Mouse (Mus musculus) hindbrain, embryonic 15.5 days (tissue): ENCODE measurements around the gene Snx1. TPM values are rescaled to one million over a fixed set of nuclear protein-coding genes. Genes with fewer than 3 reads are reported as not detected.

ENCODE experiments used
- ATAC-seq: fragments of 200-750 bp; cut with Nextera tagmentation; 2 replicates; pipeline ENCODE4 v1.8.0; 2017; ENCODE audit warnings: low read depth, moderate number of reproducible peaks, moderate TSS enrichment; ENCODE audit not compliant: low FRiP score
- H3K27ac ChIP-seq: fragments of 300-500 bp; sonication (generic); replicated peaks from 2 replicates; pipeline ENCODE4 v1.5.1; 2015; ENCODE audit warnings: mild to moderate bottlenecking, inconsistent platforms
- H3K27me3 ChIP-seq: fragments of 300-500 bp; sonication (generic); 2 replicates; pipeline ENCODE4 v1.6.1; 2015; ENCODE audit warnings: control low read depth, inconsistent platforms
- H3K36me3 ChIP-seq: fragments of 300-500 bp; sonication (generic); 2 replicates; pipeline ENCODE4 v1.6.1; 2015; ENCODE audit warnings: control low read depth, inconsistent platforms
- H3K4me1 ChIP-seq: fragments of 300-500 bp; sonication (generic); replicated peaks from 2 replicates; pipeline ENCODE4 v1.6.1; 2015; ENCODE audit warnings: control low read depth, inconsistent platforms
- H3K4me2 ChIP-seq: fragments of 300-500 bp; sonication (generic); 2 replicates; pipeline ENCODE4 v1.6.1; 2015; ENCODE audit warnings: moderate library complexity, mild to moderate bottlenecking, inconsistent platforms
- H3K4me3 ChIP-seq: fragments of 300-500 bp; sonication (generic); 2 replicates; pipeline ENCODE4 v1.5.1; 2015; ENCODE audit warnings: mild to moderate bottlenecking, inconsistent platforms
- H3K9ac ChIP-seq: fragments of 300-500 bp; sonication (generic); 2 replicates; pipeline ENCODE4 v1.6.1; 2015; ENCODE audit warnings: inconsistent platforms
- H3K9me3 ChIP-seq: fragments of 300-500 bp; sonication (generic); 2 replicates; pipeline ENCODE4 v1.6.1; 2016; ENCODE audit warnings: control low read depth, inconsistent platforms
- WGBS: fragments of 180-500 bp; shearing (Covaris S2); methylation state at CpG from one replicate; pipeline ENCODE4 v1.1.7; 2015; 5-methylcytosine and 5-hydroxymethylcytosine counted together
- polyA plus RNA-seq: library from polyadenylated mRNA; unstranded; fragments of >200 nt; fragmentation: Nextera tagmentation; extraction: Ambion mirVana; gene quantifications from 2 replicates; pipeline ENCODE4 v1.2.1, GENCODE M21; 2015

Snx1 gene
- polyA plus RNA-seq, 1 experiment from 2014 or later = 76.7 TPM

- Histone ChIP-seq H3K9ac (no peak overlapping the region), H3K27me3 (no peaks in the 10 kb centered on the region), H3K27ac (no peak overlapping the region), H3K9me3 (no peaks in the 10 kb centered on the region), H3K4me2 (no peak overlapping the region), H3K4me1 (no peaks in the 10 kb centered on the region), H3K4me3 (no peak overlapping the region), H3K36me3 (peaks cover 74% of the 10 kb centered on the region)
- no peak for ATAC-seq
- WGBS = 87% methylated on average over 8 of the region's 8 CpGs
These were observed 21.2 kb downstream of the Snx1 start for GRCm38 (mm10) chr9:66105168-66105567.

DNA sequence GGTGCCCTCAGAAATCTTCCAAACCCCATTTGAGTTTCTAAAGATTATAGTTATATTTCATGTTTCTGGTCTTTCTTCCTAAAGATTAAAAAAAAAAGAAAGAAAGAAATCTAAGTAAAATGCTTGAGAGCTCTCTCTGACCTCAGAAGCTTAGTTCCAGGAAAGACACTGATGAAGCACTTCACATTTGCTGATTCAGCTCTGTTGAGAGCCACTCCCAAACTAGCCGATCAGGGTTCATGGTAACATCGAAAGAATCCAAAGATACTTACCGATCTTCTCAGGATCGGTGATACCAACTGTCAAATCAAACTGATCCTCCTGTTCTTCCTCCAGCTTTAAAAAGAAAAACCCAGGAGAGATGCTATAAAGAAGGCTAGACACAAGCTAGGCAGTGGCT, 21.8 kb downstream of the Snx1 start:
- WGBS = 96% methylated on average over 4 of the region's 4 CpGs
- H3K4me2 ChIP-seq = no peak overlapping the region
- H3K9me3 ChIP-seq = no peaks in the 10 kb centered on the region
- H3K4me1 ChIP-seq = no peaks in the 10 kb centered on the region
- H3K9ac ChIP-seq = no peak overlapping the region
- no peaks in the 10 kb centered on the region for H3K27me3 ChIP-seq
- H3K27ac ChIP-seq = no peak overlapping the region
- peaks cover 76% of the 10 kb centered on the region for H3K36me3 ChIP-seq
- ATAC-seq = no peak
- H3K4me3 ChIP-seq = no peak overlapping the region

GRCm38 (mm10) chr9:66102668-66103067, 23.7 kb downstream of the Snx1 start:
- H3K9ac ChIP-seq = no peak overlapping the region
- whole genome bisulfite sequencing = 89% methylated on average over 6 of the region's 6 CpGs
- ATAC-seq = no peak

GRCm38 (mm10) chr9:66101577-66101976, 24.8 kb downstream of the Snx1 start:
- 0 out of 2 replicates have a peak, but pooled peaks have one; percentile 34 for ATAC-seq
- peaks cover 74% of the 10 kb centered on the region for H3K36me3 ChIP-seq

More at GRCm38 (mm10) chr9:66102668-66103067, 23.7 kb downstream of the Snx1 start:
- Histone ChIP-seq H3K9me3 (no peaks in the 10 kb centered on the region), H3K4me3 (no peak overlapping the region), H3K27ac (no peak overlapping the region), H3K27me3 (no peaks in the 10 kb centered on the region), H3K36me3 (peaks cover 67% of the 10 kb centered on the region), H3K4me2 (no peak overlapping the region), H3K4me1 (no peaks in the 10 kb centered on the region)

DNA sequence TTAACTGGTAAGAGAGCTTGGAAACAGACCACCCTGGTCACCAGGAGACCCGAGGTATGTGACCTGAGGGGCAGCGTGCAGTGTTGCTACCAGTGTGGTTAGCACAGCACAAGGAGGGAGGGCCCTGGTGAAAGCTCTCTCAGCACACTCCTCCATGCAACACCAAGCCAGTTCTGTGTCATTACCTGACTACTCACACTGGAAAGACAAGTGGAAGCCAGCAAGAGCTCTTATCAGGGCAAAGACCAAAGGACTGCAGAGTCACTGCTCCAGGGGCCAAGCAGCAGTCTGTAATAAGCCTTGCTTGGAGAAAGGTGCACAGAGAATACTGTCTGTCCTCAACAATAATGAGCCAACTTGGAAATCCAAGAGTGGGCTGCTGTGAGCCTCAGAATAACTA, 33.7 kb downstream of the Snx1 start:
- Histone ChIP-seq H3K9ac (no peak overlapping the region), H3K4me1 (no peaks in the 10 kb centered on the region), H3K4me3 (no peak overlapping the region), H3K27me3 (no peaks in the 10 kb centered on the region), H3K9me3 (no peaks in the 10 kb centered on the region), H3K4me2 (no peak overlapping the region), H3K36me3 (peaks cover 89% of the 10 kb centered on the region), H3K27ac (no peak overlapping the region)
- WGBS = 75% methylated on average over 2 of the region's 2 CpGs
- ATAC-seq = no peak

More at GRCm38 (mm10) chr9:66101577-66101976, 24.8 kb downstream of the Snx1 start:
- no peaks in the 10 kb centered on the region for H3K9me3 ChIP-seq
- 80% methylated on average over 8 of the region's 8 CpGs for WGBS
- H3K4me3 ChIP-seq = no peak overlapping the region
- no peaks in the 10 kb centered on the region for H3K4me1 ChIP-seq
- no peak overlapping the region for H3K9ac ChIP-seq
- no peaks in the 10 kb centered on the region for H3K27me3 ChIP-seq
- no peak overlapping the region for H3K27ac ChIP-seq
- no peak overlapping the region for H3K4me2 ChIP-seq

- H3K36me3 ChIP-seq = peaks cover 88% of the 10 kb centered on the region
These were observed 34.8 kb downstream of the Snx1 start for GRCm38 (mm10) chr9:66091327-66092231.

DNA sequence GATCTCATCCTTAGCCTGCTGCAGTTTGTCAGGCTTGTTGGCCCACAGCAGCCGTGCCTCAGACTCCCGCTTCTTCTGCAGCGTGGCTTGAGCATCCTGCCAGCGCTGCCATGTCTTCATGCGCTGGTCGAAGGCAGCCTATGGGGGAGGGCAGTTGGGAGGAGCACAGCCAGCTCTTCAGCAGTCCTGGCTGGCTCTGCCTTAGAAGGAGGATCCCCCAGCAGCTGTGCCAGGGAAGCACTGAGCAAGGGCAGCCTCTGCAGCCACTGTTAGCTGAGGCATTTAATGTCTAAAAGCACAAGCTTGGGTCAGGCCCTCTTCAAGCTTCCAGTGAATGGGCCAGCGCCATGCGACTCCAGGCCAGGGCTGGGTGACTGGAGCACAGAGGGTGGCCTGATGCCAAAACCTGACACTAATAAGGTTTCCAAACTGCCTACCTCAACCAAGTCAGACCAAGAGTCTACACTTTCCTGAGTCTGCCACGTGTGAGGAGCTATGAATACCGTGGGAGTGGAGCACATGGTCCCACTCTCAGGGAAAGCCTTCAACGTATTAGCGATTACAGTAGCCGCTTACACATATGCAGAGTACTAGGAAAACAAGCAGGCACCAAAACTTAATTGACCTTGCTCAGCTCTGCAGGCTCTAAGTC, 35.7 kb downstream of the Snx1 start:
- ATAC-seq = 0 out of 2 replicates have a peak, but pooled peaks have one; percentile 42
- WGBS = 93% methylated on average over 13 of the region's 13 CpGs

More at GRCm38 (mm10) chr9:66091327-66092231, 34.8 kb downstream of the Snx1 start:
- no peaks in the 10 kb centered on the region for H3K4me1 ChIP-seq
- H3K9me3 ChIP-seq = no peaks in the 10 kb centered on the region
- no peak overlapping the region for H3K27ac ChIP-seq
- H3K4me3 ChIP-seq = no peak overlapping the region
- ATAC-seq = no peak
- H3K27me3 ChIP-seq = no peaks in the 10 kb centered on the region
- H3K4me2 ChIP-seq = no peak overlapping the region
- no peak overlapping the region for H3K9ac ChIP-seq
- 87% methylated on average over 6 of the region's 6 CpGs for WGBS

GRCm38 (mm10) chr9:66088411-66088810, 38.0 kb downstream of the Snx1 start:
- Histone ChIP-seq H3K4me2 (no peak overlapping the region), H3K9me3 (no peaks in the 10 kb centered on the region), H3K9ac (no peak overlapping the region), H3K36me3 (peaks cover 62% of the 10 kb centered on the region), H3K4me3 (no peak overlapping the region), H3K27me3 (no peaks in the 10 kb centered on the region), H3K27ac (no peak overlapping the region), H3K4me1 (no peaks in the 10 kb centered on the region)
- ATAC-seq = no peak
- WGBS = 50% methylated on average over 4 of the region's 4 CpGs

More for the DNA sequence above, 35.7 kb downstream of the Snx1 start:
- H3K36me3 ChIP-seq = peaks cover 84% of the 10 kb centered on the region
- no peak overlapping the region for H3K4me3 ChIP-seq
- no peaks in the 10 kb centered on the region for H3K27me3 ChIP-seq
- H3K4me1 ChIP-seq = no peaks in the 10 kb centered on the region
- H3K4me2 ChIP-seq = no peak overlapping the region
- no peak overlapping the region for H3K27ac ChIP-seq
- H3K9me3 ChIP-seq = no peaks in the 10 kb centered on the region
- no peak overlapping the region for H3K9ac ChIP-seq

DNA sequence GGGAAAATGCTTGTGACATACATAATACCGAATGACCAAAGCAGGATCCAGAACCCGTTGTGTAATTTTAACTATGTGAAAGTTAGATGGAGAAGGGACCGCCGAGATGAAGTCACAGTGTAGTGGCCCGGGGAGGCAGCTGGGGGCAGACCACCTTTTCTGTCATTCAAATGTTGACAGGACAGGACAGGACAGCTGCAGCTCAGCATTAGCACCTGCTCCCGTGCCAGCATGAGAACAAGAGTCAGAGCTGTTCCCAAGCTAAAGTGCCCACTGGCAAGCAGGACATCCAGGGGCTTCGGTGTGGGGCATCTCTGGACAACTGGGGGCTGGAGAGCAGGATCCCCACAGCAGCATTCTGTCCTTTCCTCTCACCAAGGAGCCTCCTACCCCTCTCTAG, 39.3 kb downstream of the Snx1 start:
- H3K9me3 ChIP-seq = no peaks in the 10 kb centered on the region
- H3K27ac ChIP-seq = no peak overlapping the region
- H3K27me3 ChIP-seq = no peaks in the 10 kb centered on the region
- WGBS = 96% methylated on average over 7 of the region's 7 CpGs
- no peak overlapping the region for H3K4me3 ChIP-seq
- no peaks in the 10 kb centered on the region for H3K4me1 ChIP-seq
- H3K4me2 ChIP-seq = no peak overlapping the region
- H3K9ac ChIP-seq = no peak overlapping the region
- no peak for ATAC-seq
- H3K36me3 ChIP-seq = peaks cover 48% of the 10 kb centered on the region

GRCm38 (mm10) chr9:66084171-66084570, 42.2 kb downstream of the Snx1 start:
- no peak for ATAC-seq
- Histone ChIP-seq H3K9ac (no peak overlapping the region), H3K9me3 (no peaks in the 10 kb centered on the region), H3K27me3 (no peaks in the 10 kb centered on the region), H3K27ac (no peak overlapping the region), H3K4me2 (no peak overlapping the region), H3K36me3 (peaks cover 24% of the 10 kb centered on the region), H3K4me3 (no peak overlapping the region), H3K4me1 (no peaks in the 10 kb centered on the region)
- 84% methylated on average over 3 of the region's 3 CpGs for WGBS

DNA sequence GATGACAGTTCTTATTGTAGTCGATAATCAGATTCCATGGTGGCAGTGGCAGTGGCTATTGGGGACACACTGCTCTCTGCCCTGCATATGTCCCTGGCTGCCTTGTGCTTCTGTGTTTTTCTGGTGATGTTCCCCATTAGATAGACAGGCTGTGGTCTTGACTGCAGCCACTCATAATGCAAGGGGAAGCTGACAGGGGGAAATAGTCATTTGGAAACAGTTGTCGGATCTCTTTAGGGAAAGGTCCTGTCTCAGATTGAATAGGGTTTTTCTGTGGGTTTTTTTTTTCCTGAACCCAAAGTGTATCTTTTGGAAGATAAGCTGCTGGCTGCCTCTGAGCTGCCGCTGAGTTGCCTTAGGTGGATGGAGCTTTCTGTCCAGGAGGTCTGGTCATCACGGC, 44.4 kb downstream of the Snx1 start:
- Histone ChIP-seq H3K36me3 (peaks cover 8% of the 10 kb centered on the region; the same call in 1 of the 2 replicates), H3K9me3 (no peaks in the 10 kb centered on the region), H3K27me3 (no peaks in the 10 kb centered on the region), H3K4me1 (peaks cover 6% of the 10 kb centered on the region; the same call in 1 of the 2 replicates), H3K27ac (no peak overlapping the region), H3K4me3 (no peak overlapping the region), H3K9ac (no peak overlapping the region), H3K4me2 (no peak overlapping the region)
- WGBS = 88% methylated on average over 4 of the region's 4 CpGs
- no peak for ATAC-seq

DNA sequence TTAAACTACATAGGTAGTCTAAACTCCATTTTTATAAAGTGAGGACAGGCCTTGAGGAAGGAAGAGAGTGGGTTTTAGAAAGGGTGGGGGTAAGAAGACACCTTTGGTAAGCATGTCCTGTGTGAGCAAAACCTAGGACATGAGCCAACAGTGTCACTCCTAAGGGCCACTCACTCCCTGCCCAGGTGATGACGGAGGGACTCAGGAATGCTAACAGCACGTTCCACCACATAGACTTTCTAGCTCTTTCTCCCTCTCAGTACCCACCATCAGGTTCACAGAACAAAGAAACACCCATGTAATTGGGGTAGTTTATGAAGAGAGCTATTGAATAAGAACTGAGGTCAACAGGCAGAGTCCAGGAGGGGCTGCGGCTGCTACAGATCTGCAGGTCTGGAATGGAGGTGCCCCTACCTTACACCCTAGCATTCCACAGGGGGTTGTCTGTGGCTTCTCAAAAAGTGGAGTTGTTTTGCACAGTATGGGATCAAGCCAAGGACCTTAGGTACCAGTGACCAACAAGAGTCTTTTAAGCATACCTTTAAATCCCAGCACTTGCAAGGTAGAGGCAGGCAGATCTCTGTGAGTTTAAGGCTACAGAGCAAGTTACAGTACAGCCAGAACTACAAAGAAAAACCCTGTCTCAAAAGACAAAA, 45.5 kb downstream of the Snx1 start:
- Histone ChIP-seq H3K9ac (no peak overlapping the region), H3K4me2 (no peak overlapping the region), H3K9me3 (no peaks in the 10 kb centered on the region), H3K4me1 (peaks cover 6% of the 10 kb centered on the region; the same call in 1 of the 2 replicates), H3K27me3 (no peaks in the 10 kb centered on the region), H3K4me3 (no peak overlapping the region), H3K36me3 (no peaks in the 10 kb centered on the region), H3K27ac (no peak overlapping the region)
- no peak for ATAC-seq
- 85% methylated on average over 3 of the region's 3 CpGs for WGBS
